Mouse (Mus musculus) spleen, adult 2 months (tissue): ENCODE data around the gene Gm10354.
"Not testable (repeated sequence)": the region's sequence is repeated elsewhere in the genome, so short reads cannot be mapped to it uniquely, and the experiment has no call there.

Source experiments
- CTCF ChIP-seq: fragments of 200-500 bp; IDR thresholded peaks from 2 replicates; pipeline ENCODE4 v1.5.1; 2011; ENCODE audit warnings: mild to moderate bottlenecking, inconsistent platforms; ENCODE audit not compliant: insufficient read depth, insufficient read length, insufficient replicate concordance; ENCODE audit errors: extremely low read depth
- POLR2A ChIP-seq: fragments of 200-500 bp; IDR thresholded peaks from 2 replicates; pipeline ENCODE4 v1.6.1; 2011; ENCODE audit warnings: low read depth, low read length, inconsistent platforms

DNA sequence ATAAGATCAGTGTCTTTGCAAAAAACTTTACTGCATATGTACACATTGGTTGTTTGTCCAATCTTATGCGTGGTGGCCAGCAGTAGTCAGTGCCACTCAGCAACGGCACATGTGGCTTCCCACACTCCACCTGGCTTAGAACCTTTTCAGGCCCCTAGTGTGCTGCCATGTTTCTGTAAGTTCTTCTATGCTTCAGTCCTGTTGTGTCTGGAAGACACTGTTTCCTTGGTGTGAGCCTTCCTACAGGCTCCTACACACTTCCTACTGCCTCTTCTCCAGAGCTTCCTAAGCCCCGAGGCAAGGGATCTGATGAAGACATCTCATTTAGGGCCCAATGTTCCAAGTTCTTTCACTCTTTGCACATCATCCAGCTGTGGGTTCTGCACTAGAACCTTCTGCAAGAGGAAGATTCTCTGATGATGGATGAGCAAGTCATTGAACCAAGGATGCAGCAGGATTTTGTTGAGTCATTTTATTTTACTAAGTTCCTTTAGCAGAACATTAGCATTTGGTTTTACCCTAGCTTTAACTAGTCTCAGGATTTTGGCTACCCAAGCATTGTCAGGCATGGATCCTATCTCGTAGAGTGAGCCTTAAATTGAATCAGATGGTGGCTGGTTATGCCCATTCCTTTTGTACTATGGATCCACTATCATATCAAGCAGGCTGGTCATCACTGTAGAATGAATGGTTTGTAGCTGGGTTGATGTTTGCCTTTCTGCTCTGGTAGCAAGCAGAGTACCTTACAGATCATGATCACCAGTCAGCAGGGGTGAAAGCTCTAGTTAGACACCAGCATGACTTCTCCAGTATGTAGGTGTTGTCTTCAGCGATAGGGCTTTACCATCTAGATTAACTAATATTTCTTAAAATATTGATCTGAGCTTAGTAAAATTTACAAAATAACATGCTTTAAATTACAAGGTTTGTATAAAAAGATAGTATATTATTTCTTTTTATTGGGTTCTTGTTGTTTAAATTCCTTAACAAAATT, 26.1 kb upstream of the Gm10354 start:
- TF ChIP-seq CTCF, POLR2A: not testable (repeated sequence)
